Mouse (Mus musculus): Measurements from ENCODE around the gene Fbxo27. TPM values are rescaled to one million over a fixed set of nuclear protein-coding genes. Genes with fewer than 3 reads are reported as not detected.

The Fbxo27 gene
- polyA plus RNA-seq, 1 experiment from 2014 or later, result 6.1 TPM

DNA sequence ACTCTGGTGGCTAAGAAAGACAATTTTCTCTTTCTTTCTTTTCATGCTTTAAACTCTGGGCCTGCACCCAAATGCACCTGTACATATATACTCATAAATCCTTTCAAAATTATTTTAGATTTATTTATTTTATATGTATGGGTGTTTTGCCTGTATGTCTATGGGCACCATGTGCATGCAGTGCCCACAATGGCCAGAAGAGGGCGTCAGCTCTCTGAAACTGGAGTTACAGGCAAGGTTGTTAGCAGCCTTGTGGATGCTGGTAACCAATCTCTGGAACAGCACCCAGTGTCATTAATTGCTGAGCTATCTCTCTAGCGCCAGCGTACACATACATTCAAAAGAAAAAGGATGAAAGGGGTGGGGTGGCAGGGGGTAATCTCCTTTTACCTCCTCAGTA, 18.3 kb downstream of the Fbxo27 start:
- Histone ChIP-seq H3K4me2 (ENCODE audit: low read depth, low read length) (no peak overlapping the region), H3K9me3 (replicated peaks; ENCODE audit: control insufficient read depth, low read length) (no peaks in the 10 kb centered on the region), H3K36me3 (replicated peaks; ENCODE audit: control insufficient read depth, insufficient read depth, low read depth, low read length) (no peaks in the 10 kb centered on the region), H3K27me3 (ENCODE audit: control insufficient read depth, insufficient read depth, low read length) (no peaks in the 10 kb centered on the region), H3K27ac (replicated peaks; ENCODE audit: low read depth, low read length) (no peak overlapping the region), H3K4me1 (ENCODE audit: control insufficient read depth, insufficient read depth, low read length) (no peaks in the 10 kb centered on the region), H3K4me3 (ENCODE audit: low read depth, low read length) (no peak overlapping the region), H3K9ac (replicated peaks; ENCODE audit: low read length) (no peak overlapping the region)
- ATAC-seq (replicated peaks; ENCODE audit: insufficient number of reproducible peaks, low FRiP score, low TSS enrichment, low read depth) (no peak), DNase-seq (ENCODE audit: low spot score) (no peak)
- WGBS, result 69% methylated on average over 3 of the region's 3 CpGs

DNA sequence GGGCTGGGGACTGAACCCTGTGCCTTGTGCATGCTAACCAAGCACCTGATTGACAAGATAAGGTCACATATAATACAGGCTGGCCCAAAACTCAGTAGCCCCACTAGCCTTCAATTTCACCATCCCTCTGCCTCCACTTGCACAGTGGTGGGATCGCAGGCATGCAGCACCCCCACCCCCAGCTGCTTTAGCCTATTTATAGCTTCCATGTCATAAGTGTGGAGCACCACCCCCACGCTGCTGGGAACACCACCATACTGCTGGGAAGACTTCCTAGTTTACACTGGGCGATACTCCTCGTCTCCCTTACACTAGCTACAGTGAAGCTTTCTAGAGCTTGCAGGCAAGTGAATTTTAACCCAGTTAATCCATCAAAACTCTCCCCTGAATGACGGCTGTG, 22.0 kb downstream of the Fbxo27 start:
- H3K4me1 ChIP-seq (ENCODE audit: control insufficient read depth, insufficient read depth, low read length), result no peaks in the 10 kb centered on the region
- ATAC-seq (replicated peaks; ENCODE audit: insufficient number of reproducible peaks, low FRiP score, low TSS enrichment, low read depth), result no peak
- no peak overlapping the region for H3K4me2 ChIP-seq (ENCODE audit: low read depth, low read length)
- no peak overlapping the region for H3K9ac ChIP-seq (replicated peaks; ENCODE audit: low read length)
- H3K36me3 ChIP-seq (replicated peaks; ENCODE audit: control insufficient read depth, insufficient read depth, low read depth, low read length), result no peaks in the 10 kb centered on the region
- no peak for DNase-seq (ENCODE audit: low spot score)
- WGBS, result 77% methylated on average over 5 of the region's 5 CpGs
- no peaks in the 10 kb centered on the region for H3K27me3 ChIP-seq (ENCODE audit: control insufficient read depth, insufficient read depth, low read length)
- no peak overlapping the region for H3K27ac ChIP-seq (replicated peaks; ENCODE audit: low read depth, low read length)
- H3K9me3 ChIP-seq (replicated peaks; ENCODE audit: control insufficient read depth, low read length), result no peaks in the 10 kb centered on the region
- no peak overlapping the region for H3K4me3 ChIP-seq (ENCODE audit: low read depth, low read length)

DNA sequence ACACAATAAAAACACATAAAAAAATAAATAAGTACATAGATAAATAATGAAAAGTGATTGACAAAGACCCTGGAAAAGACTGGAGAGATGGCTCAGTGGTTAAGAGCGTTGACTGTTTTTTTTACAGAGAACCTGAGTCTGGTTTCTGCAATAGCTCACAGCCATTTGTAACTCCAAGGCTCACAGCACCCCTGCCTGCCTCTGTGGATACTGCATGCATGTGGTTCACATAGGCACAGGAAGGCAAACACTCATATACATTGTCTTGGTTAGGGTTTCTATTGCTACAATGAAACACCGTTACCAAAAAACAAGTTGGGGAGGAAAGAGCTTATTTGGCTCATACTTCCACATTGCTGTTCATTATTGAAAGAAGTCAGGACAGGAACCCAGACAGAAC, 22.9 kb downstream of the Fbxo27 start:
- Histone ChIP-seq H3K36me3 (replicated peaks; ENCODE audit: control insufficient read depth, insufficient read depth, low read depth, low read length) (no peaks in the 10 kb centered on the region), H3K27me3 (ENCODE audit: control insufficient read depth, insufficient read depth, low read length) (no peaks in the 10 kb centered on the region), H3K9me3 (replicated peaks; ENCODE audit: control insufficient read depth, low read length) (no peaks in the 10 kb centered on the region), H3K4me1 (ENCODE audit: control insufficient read depth, insufficient read depth, low read length) (no peaks in the 10 kb centered on the region), H3K4me2 (ENCODE audit: low read depth, low read length) (no peak overlapping the region), H3K27ac (replicated peaks; ENCODE audit: low read depth, low read length) (no peak overlapping the region), H3K9ac (replicated peaks; ENCODE audit: low read length) (no peak overlapping the region), H3K4me3 (ENCODE audit: low read depth, low read length) (no peak overlapping the region)
- DNase-seq (ENCODE audit: low spot score), result no peak
- WGBS, result 95% methylated on average over 2 of the region's 2 CpGs
- no peak for ATAC-seq (replicated peaks; ENCODE audit: insufficient number of reproducible peaks, low FRiP score, low TSS enrichment, low read depth)

DNA sequence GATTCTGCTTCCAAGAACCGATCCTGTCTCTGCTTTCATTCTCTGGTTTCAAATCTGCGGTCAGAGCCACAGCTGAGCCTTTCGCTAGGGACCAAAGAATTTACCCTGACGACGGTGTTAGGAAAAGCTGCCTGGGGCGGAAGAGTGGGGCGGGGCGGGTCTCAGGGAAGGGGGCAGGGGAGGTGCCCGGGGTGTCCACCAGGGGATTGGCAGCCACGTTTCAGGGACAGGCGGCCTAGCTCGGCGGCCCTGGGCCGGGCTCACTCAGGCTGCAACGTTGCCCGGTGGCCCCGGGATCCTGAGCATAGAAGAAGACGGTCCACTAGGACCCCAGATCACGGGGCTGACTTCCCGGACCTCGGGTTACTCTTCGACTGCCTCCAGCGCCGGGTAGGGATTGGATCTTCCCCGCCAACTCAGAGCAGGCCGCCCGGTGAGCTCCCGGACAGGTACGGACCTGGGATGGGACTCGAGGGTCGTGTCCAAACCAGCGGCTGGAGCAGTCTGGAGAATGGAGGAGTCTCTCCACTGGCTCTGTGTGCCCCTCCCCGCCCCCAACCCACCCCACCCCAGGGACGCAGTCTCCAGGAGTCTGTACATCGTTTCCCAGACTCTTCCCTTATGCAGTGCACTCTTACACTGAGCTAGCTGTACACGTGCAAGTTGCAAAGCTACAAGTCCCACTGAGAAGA, 24.1 kb downstream of the Fbxo27 start, which contains the start of gene Fbxo17:
Gene Fbxo17 (plus strand): TSS at position 215 of the 692 bp plus-strand sequence.
- Histone ChIP-seq H3K4me1 (ENCODE audit: control insufficient read depth, insufficient read depth, low read length) (no peaks in the 10 kb centered on the region), H3K27ac (replicated peaks; ENCODE audit: low read depth, low read length) (peak within 1 kb of the TSS; percentile 47; the same call in 1 of the 2 replicates), H3K4me3 (ENCODE audit: low read depth, low read length) (peak within 1 kb of the TSS; percentile 36), H3K9me3 (replicated peaks; ENCODE audit: control insufficient read depth, low read length) (no peaks in the 10 kb centered on the region), H3K27me3 (ENCODE audit: control insufficient read depth, insufficient read depth, low read length) (no peaks in the 10 kb centered on the region), H3K4me2 (ENCODE audit: low read depth, low read length) (peak within 1 kb of the TSS; percentile 73), H3K9ac (replicated peaks; ENCODE audit: low read length) (peak within 1 kb of the TSS; percentile 73), H3K36me3 (replicated peaks; ENCODE audit: control insufficient read depth, insufficient read depth, low read depth, low read length) (no peaks in the 10 kb centered on the region)
- 2% methylated on average over 33 of the region's 36 CpGs for WGBS
- DNase-seq (ENCODE audit: low spot score), result peak; percentile 82
- peak; percentile 66 for ATAC-seq (replicated peaks; ENCODE audit: insufficient number of reproducible peaks, low FRiP score, low TSS enrichment, low read depth)

DNA sequence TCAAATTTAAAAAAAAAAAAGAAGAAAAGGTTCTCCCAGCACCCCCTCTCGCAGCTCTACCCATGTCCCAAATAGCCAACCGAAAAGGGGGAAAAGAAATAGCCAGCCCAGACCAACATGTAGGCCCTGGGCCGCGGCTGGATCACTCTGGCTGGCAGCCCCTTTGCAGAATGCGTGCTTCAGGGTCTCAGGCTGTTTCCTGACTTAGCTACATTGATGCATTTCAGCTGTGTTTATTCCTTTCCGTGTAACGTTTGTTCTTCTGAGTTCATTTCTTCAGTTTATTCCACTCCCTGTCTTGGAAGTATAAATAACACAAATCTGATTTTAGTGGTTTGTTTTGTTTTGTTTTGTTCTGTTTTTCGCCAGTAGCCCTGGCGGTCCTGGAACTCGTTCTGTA, 25.1 kb downstream of the Fbxo27 start:
- DNase-seq (ENCODE audit: low spot score) (no peak), ATAC-seq (replicated peaks; ENCODE audit: insufficient number of reproducible peaks, low FRiP score, low TSS enrichment, low read depth) (no peak)
- H3K36me3 ChIP-seq (replicated peaks; ENCODE audit: control insufficient read depth, insufficient read depth, low read depth, low read length), result no peaks in the 10 kb centered on the region
- no peaks in the 10 kb centered on the region for H3K27me3 ChIP-seq (ENCODE audit: control insufficient read depth, insufficient read depth, low read length)
- H3K27ac ChIP-seq (replicated peaks; ENCODE audit: low read depth, low read length), result no peak overlapping the region
- no peaks in the 10 kb centered on the region for H3K9me3 ChIP-seq (replicated peaks; ENCODE audit: control insufficient read depth, low read length)
- no peak overlapping the region for H3K4me3 ChIP-seq (ENCODE audit: low read depth, low read length)
- WGBS, result 84% methylated on average over 10 of the region's 10 CpGs
- H3K9ac ChIP-seq (replicated peaks; ENCODE audit: low read length), result no peak overlapping the region
- no peak overlapping the region for H3K4me2 ChIP-seq (ENCODE audit: low read depth, low read length)
- H3K4me1 ChIP-seq (ENCODE audit: control insufficient read depth, insufficient read depth, low read length), result no peaks in the 10 kb centered on the region

DNA sequence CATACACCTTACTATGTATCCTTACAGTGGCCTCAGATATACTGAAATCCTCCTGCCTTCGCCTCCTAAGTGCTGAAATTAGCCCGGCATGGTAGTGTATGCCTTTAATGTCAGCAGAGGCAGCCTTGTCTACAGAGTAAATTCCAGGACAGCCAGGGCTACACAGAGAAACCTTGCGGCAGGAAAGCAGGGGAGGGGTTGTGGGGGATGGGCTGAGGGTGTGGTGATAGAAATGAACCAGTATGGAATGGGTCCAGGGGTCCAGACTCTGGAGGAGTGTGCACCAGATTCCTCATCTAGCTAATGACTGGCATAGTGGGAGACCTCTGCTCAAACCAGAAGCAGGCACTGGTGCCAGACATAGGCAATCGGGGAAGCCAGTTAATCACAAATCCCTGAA, 26.5 kb downstream of the Fbxo27 start:
- Histone ChIP-seq H3K27ac (replicated peaks; ENCODE audit: low read depth, low read length) (no peak overlapping the region), H3K4me1 (ENCODE audit: control insufficient read depth, insufficient read depth, low read length) (no peaks in the 10 kb centered on the region), H3K4me2 (ENCODE audit: low read depth, low read length) (no peak overlapping the region), H3K36me3 (replicated peaks; ENCODE audit: control insufficient read depth, insufficient read depth, low read depth, low read length) (no peaks in the 10 kb centered on the region), H3K9ac (replicated peaks; ENCODE audit: low read length) (no peak overlapping the region), H3K27me3 (ENCODE audit: control insufficient read depth, insufficient read depth, low read length) (no peaks in the 10 kb centered on the region), H3K9me3 (replicated peaks; ENCODE audit: control insufficient read depth, low read length) (no peaks in the 10 kb centered on the region), H3K4me3 (ENCODE audit: low read depth, low read length) (no peak overlapping the region)
- ATAC-seq (replicated peaks; ENCODE audit: insufficient number of reproducible peaks, low FRiP score, low TSS enrichment, low read depth) (no peak), DNase-seq (ENCODE audit: low spot score) (no peak)
- WGBS, result 45% methylated on average over 4 of the region's 4 CpGs

DNA sequence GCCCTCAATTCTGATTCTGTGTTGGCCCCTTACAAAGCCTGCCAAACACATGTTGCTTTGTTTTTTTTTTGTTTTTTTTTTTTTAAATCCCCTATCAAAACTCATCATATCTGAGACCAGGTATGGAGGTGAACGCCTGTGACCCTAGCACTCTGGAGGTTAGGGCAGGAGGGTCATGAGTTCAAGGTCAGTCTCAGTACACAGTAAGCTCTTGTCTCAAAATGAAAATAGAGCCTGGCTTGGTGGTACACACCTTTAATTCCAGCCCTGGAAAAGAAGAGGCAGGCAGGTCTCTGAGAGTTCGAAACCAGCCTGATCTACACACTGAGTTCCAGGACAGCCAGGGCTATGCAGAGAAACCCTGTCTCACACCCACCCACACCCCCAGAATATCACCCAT, 27.0 kb downstream of the Fbxo27 start:
- Histone ChIP-seq H3K9ac (replicated peaks; ENCODE audit: low read length) (no peak overlapping the region), H3K36me3 (replicated peaks; ENCODE audit: control insufficient read depth, insufficient read depth, low read depth, low read length) (no peaks in the 10 kb centered on the region), H3K27me3 (ENCODE audit: control insufficient read depth, insufficient read depth, low read length) (no peaks in the 10 kb centered on the region), H3K4me1 (ENCODE audit: control insufficient read depth, insufficient read depth, low read length) (no peaks in the 10 kb centered on the region), H3K27ac (replicated peaks; ENCODE audit: low read depth, low read length) (no peak overlapping the region), H3K9me3 (replicated peaks; ENCODE audit: control insufficient read depth, low read length) (no peaks in the 10 kb centered on the region), H3K4me2 (ENCODE audit: low read depth, low read length) (no peak overlapping the region), H3K4me3 (ENCODE audit: low read depth, low read length) (no peak overlapping the region)
- WGBS, result 69% methylated on average over 2 of the region's 2 CpGs
- ATAC-seq (replicated peaks; ENCODE audit: insufficient number of reproducible peaks, low FRiP score, low TSS enrichment, low read depth) (no peak), DNase-seq (ENCODE audit: low spot score) (no peak)

DNA sequence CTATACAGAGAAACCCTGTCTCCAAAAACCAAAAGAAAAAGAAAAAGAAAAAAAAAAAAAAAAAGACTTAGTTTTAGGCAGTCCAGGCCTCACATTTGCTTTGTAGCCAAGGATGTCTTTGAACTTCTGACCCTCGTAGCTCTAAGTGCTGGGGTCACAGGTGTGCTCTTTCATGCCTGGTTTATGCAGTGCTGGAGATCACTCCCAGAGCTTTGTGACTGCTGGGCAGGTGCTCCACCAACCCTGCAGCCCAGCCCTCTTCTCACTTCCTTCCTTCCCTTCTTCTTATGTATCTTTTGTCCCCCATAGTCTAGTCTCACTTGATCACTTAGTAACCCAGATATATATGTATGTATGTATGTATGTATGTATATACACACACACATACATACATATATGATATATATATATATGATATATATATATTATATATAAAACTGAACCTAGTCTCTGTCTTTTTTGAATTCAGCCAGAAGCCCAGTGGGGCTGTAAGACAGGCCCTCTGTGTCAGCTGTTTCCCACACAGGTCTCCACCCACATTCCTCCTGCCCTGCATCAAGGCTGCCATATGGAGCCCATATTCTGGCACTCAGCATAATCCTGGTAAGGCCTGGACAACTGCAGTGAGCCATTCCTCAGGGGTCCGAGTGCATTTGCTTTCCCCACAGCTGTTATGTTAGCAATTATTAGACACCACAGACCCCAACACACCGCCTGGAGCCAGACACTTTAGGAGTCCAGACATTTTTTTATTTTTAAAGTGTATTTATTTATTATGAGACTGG, 28.3 kb downstream of the Fbxo27 start:
- H3K4me2 ChIP-seq (ENCODE audit: low read depth, low read length), result no peak overlapping the region
- no peak overlapping the region for H3K27ac ChIP-seq (replicated peaks; ENCODE audit: low read depth, low read length)
- H3K27me3 ChIP-seq (ENCODE audit: control insufficient read depth, insufficient read depth, low read length), result no peaks in the 10 kb centered on the region
- ATAC-seq (replicated peaks; ENCODE audit: insufficient number of reproducible peaks, low FRiP score, low TSS enrichment, low read depth), result no peak; the same call in 1 of the 2 replicates
- no peak overlapping the region for H3K9ac ChIP-seq (replicated peaks; ENCODE audit: low read length)
- H3K36me3 ChIP-seq (replicated peaks; ENCODE audit: control insufficient read depth, insufficient read depth, low read depth, low read length), result no peaks in the 10 kb centered on the region
- H3K9me3 ChIP-seq (replicated peaks; ENCODE audit: control insufficient read depth, low read length), result no peaks in the 10 kb centered on the region
- no peaks in the 10 kb centered on the region for H3K4me1 ChIP-seq (ENCODE audit: control insufficient read depth, insufficient read depth, low read length)
- peak; percentile 59 for DNase-seq (ENCODE audit: low spot score)
- no peak overlapping the region for H3K4me3 ChIP-seq (ENCODE audit: low read depth, low read length)
- WGBS, result 46% methylated on average over 3 of the region's 3 CpGs
